Mouse (Mus musculus) E14TG2a.4 (cell line): Measurements from ENCODE around the gene Gm20388.
"Not testable (repeated sequence)": the region's sequence is repeated elsewhere in the genome, so short reads cannot be mapped to it uniquely, and the experiment has no call there.

Experiments
- CTCF ChIP-seq: conservative IDR thresholded peaks from 2 replicates; pipeline ENCODE4 v1.5.1; 2014; ENCODE audit warnings: low read length
- NANOG ChIP-seq: IDR thresholded peaks from 2 replicates; pipeline ENCODE4 v1.6.1; 2014; ENCODE audit warnings: borderline replicate concordance, low read length, mixed read lengths
- POU5F1 ChIP-seq: IDR thresholded peaks from 2 replicates; pipeline ENCODE4 v1.6.1; 2014; ENCODE audit warnings: low read length, borderline replicate concordance

GRCm38 (mm10) chr8:123575386-123575785, 3664.7 kb downstream of the Gm20388 start:
- TF ChIP-seq CTCF, NANOG, POU5F1: not testable (repeated sequence)
